Mouse (Mus musculus): Measurements from ENCODE around the gene Ankrd53. TPM values are rescaled to one million over a fixed set of nuclear protein-coding genes. Genes with fewer than 3 reads are reported as not detected.
"Not testable (repeated sequence)": the region's sequence is repeated elsewhere in the genome, so short reads cannot be mapped to it uniquely, and the experiment has no call there.

Gene Ankrd53
- polyA plus RNA-seq, 1 experiment from 2014 or later: not detected

DNA sequence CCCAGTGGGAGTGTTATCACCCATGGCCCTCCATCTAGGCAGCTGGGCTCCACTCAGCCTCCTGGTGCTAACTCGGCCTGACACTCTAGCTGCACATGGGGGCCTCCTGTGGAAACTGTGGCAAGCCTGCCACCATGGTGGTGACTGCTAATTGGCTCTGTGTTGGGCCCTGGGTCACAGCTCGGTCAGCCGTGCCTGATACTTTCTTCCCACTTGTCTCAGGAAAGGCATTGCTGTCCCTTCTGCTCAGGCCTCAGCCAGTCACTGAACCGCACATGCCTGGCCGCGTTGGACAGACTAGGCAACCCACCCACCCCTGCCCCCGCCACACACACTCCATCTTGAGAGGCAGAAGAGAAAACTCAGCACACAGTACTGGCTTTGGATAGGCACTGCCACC is 26.1 kb downstream of the Ankrd53 start:
- H3K79me2 ChIP-seq (ENCODE audit: inconsistent target): no peaks in the 10 kb centered on the region
- H3K27ac ChIP-seq: no peak overlapping the region
- no peaks in the 10 kb centered on the region for H3K36me3 ChIP-seq (ENCODE audit: inconsistent target)
- WGBS (ENCODE audit: missing documents): 93% methylated on average over 7 of the region's 7 CpGs
- H3K4me3 ChIP-seq (ENCODE audit: inconsistent target): no peak overlapping the region

DNA sequence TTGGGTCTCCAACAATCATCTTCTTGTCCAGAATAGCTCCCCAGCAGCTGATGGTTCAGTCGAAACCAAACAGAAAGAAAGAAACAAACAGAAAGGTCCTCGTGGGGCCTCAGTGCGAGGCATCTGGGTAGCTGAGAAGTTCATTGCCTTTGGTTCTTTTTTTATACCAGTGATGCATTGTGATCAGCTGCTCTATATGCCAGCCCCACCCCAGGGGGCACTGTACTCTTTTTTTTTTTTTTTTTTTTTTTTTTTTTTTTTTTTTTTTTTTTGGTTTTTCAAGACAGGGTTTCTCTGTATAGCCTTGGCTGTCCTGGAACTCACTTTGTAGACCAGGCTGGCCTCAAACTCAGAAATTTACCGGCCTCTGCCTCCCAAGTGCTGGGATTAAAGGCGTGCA is 28.1 kb downstream of the Ankrd53 start:
- not testable (repeated sequence) for H3K27ac ChIP-seq; H3K79me2 ChIP-seq (ENCODE audit: inconsistent target); H3K4me3 ChIP-seq (ENCODE audit: inconsistent target); H3K36me3 ChIP-seq (ENCODE audit: inconsistent target)
- WGBS (ENCODE audit: missing documents): 98% methylated on average over 5 of the region's 5 CpGs

DNA sequence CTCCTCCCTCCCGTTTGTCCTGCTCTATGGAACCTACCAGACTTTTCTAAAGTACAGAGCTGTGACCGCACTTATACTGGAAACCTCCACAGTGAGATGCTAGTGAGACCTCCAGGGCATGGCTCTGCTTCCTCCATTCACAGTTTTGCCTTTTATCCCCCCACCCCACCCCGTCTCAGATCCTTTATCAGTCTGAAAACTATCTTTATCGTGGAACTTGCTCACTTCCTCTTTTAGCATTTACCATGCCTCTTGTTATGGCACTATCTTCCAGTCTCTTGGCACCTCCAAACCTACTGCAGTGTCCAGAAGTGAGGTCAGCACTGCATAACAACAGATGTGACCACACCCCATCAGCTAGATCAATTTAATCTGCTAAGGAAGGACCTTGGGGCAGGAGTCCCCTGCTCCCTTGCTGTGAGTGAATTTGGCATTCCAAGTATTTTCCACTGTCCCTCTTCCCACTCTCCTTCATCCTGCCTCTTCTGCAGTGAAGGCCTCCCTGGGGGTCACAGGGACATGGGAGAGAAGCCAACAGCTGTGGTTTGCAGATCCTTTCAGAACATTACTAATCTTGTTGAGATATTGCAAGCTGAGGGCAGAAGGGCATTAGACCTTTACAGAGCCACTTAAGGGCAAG is 28.9 kb downstream of the Ankrd53 start:
- H3K27ac ChIP-seq: no peak overlapping the region
- H3K36me3 ChIP-seq (ENCODE audit: inconsistent target): no peaks in the 10 kb centered on the region
- H3K79me2 ChIP-seq (ENCODE audit: inconsistent target): peaks cover 10% of the 10 kb centered on the region
- 28% methylated on average over 4 of the region's 4 CpGs for WGBS (ENCODE audit: missing documents)
- no peak overlapping the region for H3K4me3 ChIP-seq (ENCODE audit: inconsistent target)

DNA sequence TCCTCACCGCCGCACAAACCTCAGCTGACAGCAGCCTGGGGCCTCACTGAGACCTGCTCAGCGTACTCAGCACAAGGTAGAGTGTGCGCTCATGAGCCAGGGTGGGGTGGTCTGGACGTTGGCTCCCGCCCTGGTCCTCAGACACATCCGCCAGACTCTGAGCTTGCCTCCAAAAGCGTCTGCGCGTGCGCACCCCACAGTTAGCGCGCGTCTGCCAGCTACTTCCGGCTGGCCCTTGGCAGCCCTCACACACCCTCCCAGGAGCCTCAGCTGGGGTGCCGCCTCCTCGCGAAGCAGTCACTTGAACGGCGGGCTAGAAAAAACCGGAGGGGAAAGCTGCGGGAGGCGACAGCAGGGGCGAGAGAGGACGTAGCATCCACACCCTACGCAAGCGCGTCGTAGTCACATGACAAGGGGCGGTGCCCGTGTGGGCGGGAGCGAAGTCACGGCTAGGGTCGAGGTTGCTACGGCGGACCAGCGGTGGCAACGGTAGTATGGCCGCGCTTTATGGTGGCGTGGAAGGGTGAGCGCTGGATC is 32.4 kb downstream of the Ankrd53 start, which contains the start of gene Nagk:
TSS of gene Nagk (plus strand) at position 223 of the 537 bp plus-strand sequence.
- WGBS (ENCODE audit: missing documents): under 1% methylated on average over 42 of the region's 43 CpGs
- Histone ChIP-seq H3K27ac (peak within 1 kb of the TSS; percentile 99), H3K4me3 (ENCODE audit: inconsistent target) (peak within 1 kb of the TSS; percentile 96), H3K36me3 (ENCODE audit: inconsistent target) (peaks cover 26% of the 10 kb centered on the region), H3K79me2 (ENCODE audit: inconsistent target) (peaks cover 35% of the 10 kb centered on the region)

DNA sequence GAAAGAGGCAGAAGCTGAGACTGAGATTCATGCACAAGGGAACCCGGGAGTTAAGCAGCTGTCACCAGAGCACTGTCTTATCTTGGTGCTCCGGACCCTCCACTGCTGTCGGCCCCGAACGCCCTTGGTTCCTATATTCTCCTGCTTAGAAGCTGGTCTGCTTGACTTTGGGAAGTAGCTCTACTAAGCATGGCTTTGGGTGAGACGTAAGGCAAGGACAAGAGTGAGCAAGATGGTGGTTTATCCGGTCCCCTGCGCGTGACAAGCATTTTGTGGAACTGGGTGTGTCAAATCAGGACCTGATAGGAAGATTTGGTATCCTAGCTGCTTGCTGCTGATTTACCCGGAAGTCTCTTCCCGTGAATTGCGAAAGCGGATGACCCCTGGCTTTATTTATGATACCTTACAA is 33.1 kb downstream of the Ankrd53 start:
- 0% methylated on average over 13 of the region's 13 CpGs for WGBS (ENCODE audit: missing documents)
- H3K36me3 ChIP-seq (ENCODE audit: inconsistent target): peaks cover 32% of the 10 kb centered on the region
- H3K27ac ChIP-seq: peak overlapping the region; percentile 99
- H3K4me3 ChIP-seq (ENCODE audit: inconsistent target): peak overlapping the region; percentile 96
- H3K79me2 ChIP-seq (ENCODE audit: inconsistent target): peaks cover 35% of the 10 kb centered on the region

DNA sequence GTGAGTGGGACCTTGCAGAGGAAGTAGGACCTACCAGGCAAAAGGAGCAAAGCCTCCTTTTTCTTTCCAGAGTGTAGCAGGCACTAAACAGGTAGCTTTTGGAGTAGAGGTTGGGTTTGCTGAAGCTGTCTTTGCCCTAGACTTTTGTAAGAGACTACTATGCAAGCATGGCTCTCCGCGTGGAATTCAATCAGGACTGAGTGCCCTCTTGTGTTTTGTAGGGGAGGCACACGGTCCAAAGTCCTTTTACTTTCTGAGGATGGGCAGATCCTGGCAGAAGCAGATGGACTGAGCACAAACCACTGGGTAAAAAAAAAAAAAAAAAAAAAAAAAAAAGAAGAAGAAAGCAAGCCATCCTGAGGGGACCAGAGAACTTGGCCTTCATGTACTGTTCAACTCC is 34.2 kb downstream of the Ankrd53 start:
- H3K4me3 ChIP-seq (ENCODE audit: inconsistent target): peak overlapping the region; percentile 96; the same call in 1 of the 2 replicates
- H3K79me2 ChIP-seq (ENCODE audit: inconsistent target): peaks cover 35% of the 10 kb centered on the region
- H3K27ac ChIP-seq: no peak overlapping the region
- WGBS (ENCODE audit: missing documents): 88% methylated on average over 3 of the region's 3 CpGs
- H3K36me3 ChIP-seq (ENCODE audit: inconsistent target): peaks cover 44% of the 10 kb centered on the region

DNA sequence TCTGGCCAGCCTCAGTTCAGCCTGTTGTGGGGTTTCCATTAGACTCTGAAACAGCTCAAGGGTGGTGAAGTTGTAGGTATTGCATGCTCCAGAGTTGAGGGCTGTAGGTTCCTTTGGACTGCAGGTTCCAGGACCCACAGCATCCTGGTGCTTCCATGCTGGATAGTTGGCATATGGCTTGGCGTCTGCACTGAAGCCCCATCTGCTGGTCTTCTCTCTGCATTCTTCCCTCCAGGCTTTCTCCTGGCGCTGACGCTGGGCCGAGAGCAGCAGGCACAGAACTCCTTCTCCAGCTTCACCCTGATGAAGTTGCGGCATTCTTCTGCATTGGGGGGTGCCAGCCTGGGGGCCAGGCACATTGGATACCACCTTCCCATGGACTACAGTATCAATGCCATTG is 39.6 kb downstream of the Ankrd53 start:
- Histone ChIP-seq H3K4me3 (ENCODE audit: inconsistent target) (no peak overlapping the region), H3K36me3 (ENCODE audit: inconsistent target) (peaks cover 63% of the 10 kb centered on the region), H3K79me2 (ENCODE audit: inconsistent target) (peaks cover 19% of the 10 kb centered on the region), H3K27ac (no peak overlapping the region)
- WGBS (ENCODE audit: missing documents): 90% methylated on average over 5 of the region's 5 CpGs

DNA sequence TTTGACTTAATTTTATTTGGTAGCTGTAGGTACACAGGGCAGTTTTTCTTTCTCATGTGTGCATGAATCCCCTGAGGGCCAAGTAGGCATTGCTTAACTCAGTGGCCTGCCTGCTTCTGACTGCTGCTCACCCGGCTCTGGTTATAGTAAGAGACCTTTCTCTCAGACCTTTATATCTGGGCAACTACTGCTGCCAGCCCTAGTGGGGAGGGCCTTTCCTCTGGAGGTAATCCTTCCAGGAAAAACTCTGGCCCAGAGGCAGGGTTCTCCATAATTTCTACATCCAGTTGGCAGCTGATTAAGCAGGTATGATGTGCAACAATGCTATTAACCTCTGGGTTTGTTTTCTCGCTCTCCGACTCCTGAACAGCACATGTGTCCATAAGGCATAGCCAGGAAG is 40.4 kb downstream of the Ankrd53 start:
- 100% methylated on average over 3 of the region's 3 CpGs for WGBS (ENCODE audit: missing documents)
- Histone ChIP-seq H3K27ac (no peak overlapping the region), H3K36me3 (ENCODE audit: inconsistent target) (peaks cover 55% of the 10 kb centered on the region), H3K4me3 (ENCODE audit: inconsistent target) (no peak overlapping the region), H3K79me2 (ENCODE audit: inconsistent target) (peaks cover 11% of the 10 kb centered on the region)

DNA sequence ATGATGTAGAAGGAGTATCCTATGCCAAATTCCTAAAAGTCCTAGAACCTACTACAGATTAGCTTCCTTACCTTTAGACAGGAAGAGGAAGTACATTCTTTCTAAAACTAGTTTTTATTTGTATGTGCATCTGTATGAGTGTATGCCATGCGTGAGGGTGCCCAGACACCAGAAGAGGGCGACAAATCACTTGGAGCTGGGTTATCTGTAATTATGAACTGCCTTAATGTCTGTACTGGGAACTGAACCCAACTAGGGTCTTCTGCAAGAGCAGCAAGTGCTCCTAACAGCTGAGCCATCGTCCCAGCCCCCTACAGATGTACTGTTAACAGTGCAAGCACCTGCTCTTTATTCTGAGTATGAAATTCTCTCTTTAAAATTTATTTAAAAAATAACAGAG is 53.4 kb downstream of the Ankrd53 start:
- H3K36me3 ChIP-seq (ENCODE audit: inconsistent target): no peaks in the 10 kb centered on the region
- 92% methylated on average over 3 of the region's 3 CpGs for WGBS (ENCODE audit: missing documents)
- H3K4me3 ChIP-seq (ENCODE audit: inconsistent target): no peak overlapping the region
- no peak overlapping the region for H3K27ac ChIP-seq
- no peaks in the 10 kb centered on the region for H3K79me2 ChIP-seq (ENCODE audit: inconsistent target)

Other genes with a start within 250 kb of the Ankrd53 start
- gene Actg2, start 226.4 kb upstream of the Ankrd53 start, polyA plus RNA-seq (2018): 0.21 TPM in 1 of 3 replicates, not detected in the others
- 22.5 to 49.4 TPM (median 24.4 TPM) in 3 replicates for gene Stambp, start 189.9 kb upstream of the Ankrd53 start, polyA plus RNA-seq (2018)
- gene Clec4f, start 106.5 kb upstream of the Ankrd53 start, polyA plus RNA-seq (2018): not detected in 3 replicates
- 0.49 TPM in 1 of 3 replicates, not detected in the others for gene Cd207, start 84.8 kb upstream of the Ankrd53 start, polyA plus RNA-seq (2018)
- not detected in 3 replicates for gene Vax2, start 51.4 kb upstream of the Ankrd53 start, polyA plus RNA-seq (2018)
- gene Atp6v1b1, start 19.7 kb upstream of the Ankrd53 start, polyA plus RNA-seq (2018): not detected in 3 replicates
- gene Tex261, start 13.2 kb downstream of the Ankrd53 start, polyA plus RNA-seq (2018): 35.3 to 72.5 TPM (median 65.9 TPM) in 3 replicates
- 112 to 148 TPM (median 138 TPM) in 3 replicates for gene Nagk, start 32.3 kb downstream of the Ankrd53 start, polyA plus RNA-seq (2018)
- gene Paip2b, start 69.1 kb downstream of the Ankrd53 start, polyA plus RNA-seq (2018): 5.8 to 9.0 TPM (median 6.1 TPM) in 3 replicates
- gene Zfp638, start 104.5 kb downstream of the Ankrd53 start, polyA plus RNA-seq (2018): 38.7 to 53.0 TPM (median 44.8 TPM) in 3 replicates
- 0.24 to 0.26 TPM in 2 of 3 replicates, not detected in the other for gene Dysf, start 245.9 kb downstream of the Ankrd53 start, polyA plus RNA-seq (2018)

Data from macrophage (primary cell).